Mouse (Mus musculus): ENCODE results near the gene Mrnip. TPM values are rescaled to one million over a fixed set of nuclear protein-coding genes. Genes with fewer than 3 reads are reported as not detected.

The Mrnip gene
- total RNA-seq, 2 experiments from 2014 or later, result 13.3 to 14.2 TPM

DNA sequence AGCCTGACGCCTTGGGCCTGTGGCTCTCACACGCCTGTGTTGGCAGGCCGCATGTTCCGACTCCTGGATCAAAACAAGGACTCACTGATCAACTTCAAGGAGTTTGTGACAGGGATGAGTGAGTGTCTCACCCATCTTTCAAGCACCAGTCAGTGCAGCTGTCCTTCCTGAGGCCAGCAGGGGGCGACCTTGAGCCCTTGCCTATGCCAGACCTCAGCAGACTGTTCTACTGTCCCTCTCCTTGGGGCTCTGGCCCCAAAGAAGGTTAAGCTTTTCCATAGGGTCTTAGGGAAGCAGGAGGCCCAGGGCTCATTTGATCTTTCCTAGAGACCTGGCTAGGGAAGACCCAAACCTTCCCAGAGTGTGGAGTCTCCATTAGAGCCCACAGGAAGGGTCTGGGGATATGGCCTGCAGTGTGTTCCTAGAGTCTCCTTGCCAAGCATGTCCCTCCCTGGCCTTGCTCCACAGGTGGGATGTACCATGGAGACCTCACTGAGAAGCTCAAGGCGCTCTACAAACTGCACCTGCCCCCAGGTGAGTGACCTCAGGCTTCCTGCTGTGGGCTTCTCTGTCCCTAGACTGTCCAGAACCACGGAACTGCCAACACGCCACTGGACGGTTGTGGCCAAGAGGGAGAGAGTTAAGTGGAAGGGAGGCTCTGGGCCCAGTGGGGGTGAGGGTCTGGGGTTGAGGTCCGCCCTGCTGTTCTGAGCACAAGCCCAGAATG lies 12.5 kb upstream of the Mrnip start:
- intact Hi-C loops (cut with DNase I), result loop anchor here (5.0 kb wide), 1 partner anchor 201 kb away; no protein-coding TSS in a partner anchor
- TF ChIP-seq CTCF (IDR thresholded peaks at IDR 0.05), result peak; percentile 80
- peak in 1 of 2 experiments; percentile 42 for DNase-seq (ENCODE audit: extremely low spot score in 1 of 2, low spot score in 2 of 2)

DNA sequence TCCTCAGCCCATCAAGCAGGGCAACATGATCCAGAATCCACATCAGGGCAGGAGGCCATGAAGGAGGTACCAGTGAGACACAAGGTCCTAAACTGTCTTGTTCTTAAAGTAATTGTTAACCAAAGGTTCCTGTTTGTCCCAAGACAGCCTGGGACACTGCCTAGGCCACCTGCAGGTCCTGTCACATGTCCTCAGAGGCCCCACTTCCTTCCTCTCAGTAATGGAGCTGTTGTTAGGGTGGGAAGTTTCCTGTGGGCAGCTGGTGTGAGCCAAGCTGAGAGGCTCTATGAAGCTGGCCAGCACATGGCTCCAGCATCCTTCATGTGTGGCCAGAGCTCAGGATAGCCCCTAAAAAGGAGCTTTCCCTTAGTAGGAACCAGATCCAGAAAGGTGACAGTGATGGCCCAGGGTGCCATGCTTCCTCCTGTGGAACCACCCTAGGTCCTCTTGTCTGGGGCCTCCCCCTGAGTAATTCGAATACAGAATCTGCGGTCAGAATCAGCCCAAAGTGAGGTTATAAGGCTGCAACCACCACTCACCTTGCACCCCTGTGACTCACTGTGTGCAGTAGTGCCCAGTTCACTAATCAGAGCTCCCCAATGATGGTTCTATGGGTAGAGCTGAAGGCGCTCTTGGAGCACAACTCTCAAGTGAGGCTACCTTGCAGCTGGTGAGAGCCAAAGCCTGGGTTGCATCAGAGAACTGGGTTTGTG lies 11.8 kb upstream of the Mrnip start:
- DNase-seq (ENCODE audit: extremely low spot score in 1 of 2, low spot score in 2 of 2), result no peak
- intact Hi-C loops (cut with DNase I), result loop anchor here (5.0 kb wide), 1 partner anchor 200 kb away; no protein-coding TSS in a partner anchor
- Histone ChIP-seq H3K4me3 (no peak overlapping the region), H3K27ac (no peak overlapping the region)
- no peak for TF ChIP-seq CTCF (IDR thresholded peaks at IDR 0.05)

More for the DNA sequence above, 12.5 kb upstream of the Mrnip start:
- H3K4me3 ChIP-seq, result no peak overlapping the region
- no peak overlapping the region for H3K27ac ChIP-seq

DNA sequence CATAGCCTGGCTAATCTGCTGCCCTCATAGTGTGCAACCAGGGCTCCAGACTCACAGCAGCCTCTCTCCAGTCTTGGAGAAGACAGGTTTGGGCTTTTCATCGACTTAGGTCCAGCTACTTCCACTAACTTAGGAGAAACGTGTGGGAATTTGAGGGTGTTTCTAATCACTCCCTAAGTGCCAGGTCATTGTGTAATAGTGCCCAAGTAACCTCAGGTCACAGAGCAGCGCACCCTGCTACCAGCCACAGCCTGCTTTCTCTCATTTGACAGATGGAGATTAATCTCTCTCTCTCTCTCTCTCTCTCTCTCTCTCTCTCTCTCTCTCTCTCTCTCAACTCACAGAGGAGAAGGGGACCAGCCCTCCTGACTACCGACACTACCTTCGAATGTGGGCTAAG lies 5.9 kb upstream of the Mrnip start:
- TF ChIP-seq CTCF (IDR thresholded peaks at IDR 0.05), result no peak
- H3K27ac ChIP-seq, result no peak overlapping the region
- no peak for DNase-seq (ENCODE audit: extremely low spot score in 1 of 2, low spot score in 2 of 2)
- intact Hi-C loops (cut with DNase I), result no loop called here
- no peak overlapping the region for H3K4me3 ChIP-seq

DNA sequence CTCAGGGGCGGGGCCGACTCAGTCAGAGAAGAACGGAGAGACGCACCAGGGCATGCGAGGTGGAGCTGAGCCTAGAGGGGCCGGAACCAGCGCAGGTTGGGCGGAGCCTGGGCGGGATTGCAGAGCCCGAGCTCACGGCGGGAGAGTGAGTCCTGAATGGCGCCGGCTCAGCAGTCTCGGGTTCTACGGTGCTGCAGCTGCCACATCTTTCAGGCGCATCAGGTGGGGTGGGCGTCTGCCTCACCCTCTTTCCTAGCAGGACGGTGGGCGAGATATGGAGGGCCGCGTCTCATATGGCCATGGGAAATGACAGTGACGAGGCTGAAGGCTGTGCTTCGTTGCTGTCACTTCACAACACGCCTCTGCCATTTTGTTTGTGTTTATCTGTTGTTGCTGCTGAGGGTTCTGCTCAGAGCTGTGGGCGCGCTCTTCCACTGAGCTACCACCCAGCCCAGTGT lies 515 bp downstream of the Mrnip start:
- no peak for TF ChIP-seq CTCF (IDR thresholded peaks at IDR 0.05)
- peak overlapping the region; percentile 70 for H3K27ac ChIP-seq
- intact Hi-C loops (cut with DNase I), result no loop called here
- peak; percentile 95 to 97 for DNase-seq (ENCODE audit: extremely low spot score in 1 of 2, low spot score in 2 of 2)
- peak overlapping the region; percentile 80 for H3K4me3 ChIP-seq

DNA sequence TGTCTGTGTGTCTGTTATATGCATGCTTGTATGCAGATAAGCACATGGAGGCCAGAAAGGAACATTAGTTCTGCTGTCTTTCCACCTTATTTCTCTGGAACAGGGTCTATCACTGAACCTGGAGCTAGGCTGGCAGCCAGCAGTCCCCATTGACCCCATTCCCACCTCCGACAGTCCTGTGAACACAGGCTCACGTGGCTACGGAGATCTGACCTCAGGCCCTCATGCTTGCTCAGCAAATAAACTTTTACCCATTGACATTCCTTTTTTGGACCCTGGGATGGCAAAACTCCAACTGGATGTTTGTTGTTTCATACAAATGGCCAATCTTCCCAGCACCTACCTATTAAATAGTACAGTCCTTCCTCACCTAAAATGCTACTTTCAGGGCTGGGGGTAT lies 2.1 kb downstream of the Mrnip start:
- no peak for DNase-seq (ENCODE audit: extremely low spot score in 1 of 2, low spot score in 2 of 2)
- no peak for TF ChIP-seq CTCF (IDR thresholded peaks at IDR 0.05)
- intact Hi-C loops (cut with DNase I), result no loop called here
- no peak overlapping the region; the same call in 1 of the 2 replicates for H3K27ac ChIP-seq
- no peak overlapping the region for H3K4me3 ChIP-seq

DNA sequence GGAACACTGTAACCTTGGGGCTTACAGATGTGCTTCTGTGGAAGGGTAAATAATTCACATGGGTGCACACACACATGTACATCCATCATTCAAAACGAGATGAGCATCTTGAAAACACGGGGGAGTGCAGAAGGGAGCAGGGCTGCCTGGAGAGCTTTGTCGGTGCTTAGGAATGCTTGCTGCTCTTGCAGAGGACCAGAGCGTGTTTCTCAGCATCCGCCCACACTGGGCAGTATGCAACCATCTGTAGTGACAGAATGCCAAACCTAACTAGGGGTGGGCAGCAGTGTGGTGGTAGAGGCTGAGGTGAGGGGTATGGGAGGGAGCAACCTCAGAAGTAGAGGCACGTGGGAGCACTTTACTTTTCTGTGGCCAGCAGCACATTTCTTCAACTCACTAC lies 2.9 kb downstream of the Mrnip start:
- peak overlapping the region; percentile 40; the same call in 1 of the 2 replicates for H3K27ac ChIP-seq
- no peak for DNase-seq (ENCODE audit: extremely low spot score in 1 of 2, low spot score in 2 of 2)
- intact Hi-C loops (cut with DNase I), result no loop called here
- H3K4me3 ChIP-seq, result no peak overlapping the region
- no peak for TF ChIP-seq CTCF (IDR thresholded peaks at IDR 0.05)

DNA sequence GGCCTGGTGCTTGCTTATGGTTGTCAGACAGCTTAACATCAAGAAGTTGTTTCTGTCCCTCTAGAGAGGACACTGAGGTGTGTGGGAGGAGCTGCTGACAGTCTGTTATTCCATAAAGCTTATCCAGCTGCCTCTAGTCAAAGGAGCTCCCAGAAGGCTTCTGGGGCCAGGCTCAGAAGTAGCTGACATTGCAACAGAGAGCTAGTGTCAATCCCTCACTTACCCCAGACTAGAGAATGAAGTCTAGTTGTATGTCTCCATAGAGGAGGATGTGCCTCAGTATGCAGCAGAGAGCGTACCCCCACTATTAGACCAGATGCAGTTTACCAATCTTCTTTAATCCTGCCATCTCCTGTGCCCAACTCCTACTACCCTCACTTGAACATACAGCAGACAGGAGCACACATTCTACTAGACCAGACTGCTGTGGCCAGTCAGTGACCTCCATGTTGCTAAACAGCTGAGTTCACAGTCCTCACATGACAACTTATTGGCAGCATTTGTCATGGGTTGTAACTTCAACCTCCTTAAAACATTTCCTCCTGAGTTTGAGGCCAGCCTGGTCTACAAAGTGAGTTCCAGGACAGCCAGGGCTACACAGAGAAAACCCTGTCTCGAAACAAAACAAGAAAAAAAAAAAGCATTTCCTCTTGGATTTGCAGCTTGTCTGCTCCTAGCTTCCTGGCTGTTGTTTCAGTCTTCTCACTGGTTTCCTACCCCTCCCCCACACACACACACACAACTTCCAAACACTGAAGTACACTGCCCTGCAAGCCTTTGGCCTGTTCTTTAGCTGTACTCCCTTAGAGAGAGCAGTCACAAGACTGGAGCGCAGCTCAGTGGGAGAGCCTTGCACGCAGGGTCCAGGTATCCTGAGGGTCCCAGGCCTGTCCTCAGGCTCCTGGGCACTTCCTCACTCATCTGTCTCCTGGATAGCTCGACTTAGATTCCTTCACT lies 4.6 kb downstream of the Mrnip start:
- intact Hi-C loops (cut with DNase I), result no loop called here
- no peak for DNase-seq (ENCODE audit: extremely low spot score in 1 of 2, low spot score in 2 of 2)

DNA sequence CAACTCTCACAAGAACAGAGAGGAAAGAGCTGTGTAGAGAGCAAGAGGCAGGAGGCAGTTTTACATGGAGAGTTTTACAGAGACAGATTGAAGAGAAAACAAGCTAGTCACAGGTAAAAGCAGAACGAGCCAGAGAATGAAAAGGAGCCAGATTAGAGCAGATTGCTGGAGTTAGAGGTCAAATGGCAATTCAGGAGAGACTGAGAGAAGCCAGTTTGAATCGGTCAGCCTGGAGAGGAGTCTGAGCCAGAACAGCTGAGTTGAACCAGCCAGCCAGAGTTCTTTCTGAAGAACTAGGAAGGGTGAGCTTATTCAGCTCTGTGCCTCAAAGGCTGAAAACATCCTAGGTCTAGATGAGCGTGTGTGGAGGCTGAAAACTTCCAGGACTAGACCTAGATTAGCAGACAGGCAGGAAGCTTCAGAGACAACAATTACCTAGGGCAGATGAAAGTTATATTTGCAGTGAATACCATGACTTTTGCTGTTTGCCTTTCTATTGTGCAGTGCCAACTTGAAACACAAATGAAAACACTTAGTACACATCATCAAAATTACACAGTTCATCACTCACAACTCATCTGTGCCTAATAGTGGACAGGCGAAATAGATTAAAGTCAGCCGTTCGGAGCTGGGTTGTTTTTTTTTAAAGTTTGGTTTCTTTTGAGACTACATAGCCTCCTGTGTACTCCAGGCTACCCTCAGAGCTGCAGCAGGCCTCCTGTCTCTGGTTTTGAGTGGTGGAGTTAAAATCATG lies 6.4 kb downstream of the Mrnip start:
- DNase-seq (ENCODE audit: extremely low spot score in 1 of 2, low spot score in 2 of 2), result no peak
- intact Hi-C loops (cut with DNase I), result no loop called here
- H3K4me3 ChIP-seq, result no peak overlapping the region
- no peak for TF ChIP-seq CTCF (IDR thresholded peaks at IDR 0.05)
- H3K27ac ChIP-seq, result no peak overlapping the region

More for the DNA sequence above, 4.6 kb downstream of the Mrnip start:
- Histone ChIP-seq H3K4me3 (no peak overlapping the region), H3K27ac (no peak overlapping the region)
- no peak for TF ChIP-seq CTCF (IDR thresholded peaks at IDR 0.05)

DNA sequence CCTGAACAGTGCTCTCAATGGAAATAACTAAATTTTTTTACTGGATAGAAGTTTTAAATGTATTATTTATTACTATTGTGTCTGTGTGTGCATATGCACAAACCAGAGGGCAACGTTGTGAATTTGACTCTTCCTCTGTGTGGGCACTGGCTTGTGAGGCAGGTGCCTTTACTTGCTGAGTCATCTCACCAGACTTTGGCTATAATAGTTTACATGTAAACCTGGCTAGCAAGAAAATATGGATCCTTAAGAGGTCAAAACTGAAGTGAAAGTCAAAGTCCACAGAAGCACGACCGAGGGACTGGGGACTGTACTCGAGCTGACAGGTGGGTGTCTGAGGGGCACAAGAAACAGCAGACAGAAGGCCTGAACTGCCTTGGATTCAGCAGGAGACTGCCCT lies 8.5 kb downstream of the Mrnip start:
- TF ChIP-seq CTCF (IDR thresholded peaks at IDR 0.05), result no peak
- intact Hi-C loops (cut with DNase I), result no loop called here
- DNase-seq (ENCODE audit: extremely low spot score in 1 of 2, low spot score in 2 of 2), result no peak
- H3K4me3 ChIP-seq, result no peak overlapping the region
- no peak overlapping the region for H3K27ac ChIP-seq

DNA sequence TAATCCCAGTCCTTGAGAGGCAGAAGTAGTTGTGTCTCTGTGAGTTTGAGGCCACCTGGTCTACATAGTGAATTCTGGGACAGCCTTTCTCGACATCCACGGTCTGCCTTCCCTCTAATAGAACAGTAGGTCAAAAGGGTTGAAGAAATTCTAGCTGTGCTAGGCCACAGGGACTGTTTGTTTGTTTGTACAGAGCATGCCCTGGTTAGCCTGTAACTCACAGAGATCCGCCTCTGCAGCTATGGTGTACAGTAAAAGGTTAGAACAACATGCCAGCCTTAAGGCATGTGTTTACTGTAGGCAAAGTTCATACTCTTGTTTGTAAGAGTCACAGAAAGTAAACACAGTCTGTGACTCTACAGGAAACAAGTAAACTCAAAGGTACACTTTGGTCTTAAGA lies 10.5 kb downstream of the Mrnip start:
- Histone ChIP-seq H3K4me3 (no peak overlapping the region), H3K27ac (no peak overlapping the region)
- intact Hi-C loops (cut with DNase I), result no loop called here
- no peak for DNase-seq (ENCODE audit: extremely low spot score in 1 of 2, low spot score in 2 of 2)
- no peak for TF ChIP-seq CTCF (IDR thresholded peaks at IDR 0.05)

DNA sequence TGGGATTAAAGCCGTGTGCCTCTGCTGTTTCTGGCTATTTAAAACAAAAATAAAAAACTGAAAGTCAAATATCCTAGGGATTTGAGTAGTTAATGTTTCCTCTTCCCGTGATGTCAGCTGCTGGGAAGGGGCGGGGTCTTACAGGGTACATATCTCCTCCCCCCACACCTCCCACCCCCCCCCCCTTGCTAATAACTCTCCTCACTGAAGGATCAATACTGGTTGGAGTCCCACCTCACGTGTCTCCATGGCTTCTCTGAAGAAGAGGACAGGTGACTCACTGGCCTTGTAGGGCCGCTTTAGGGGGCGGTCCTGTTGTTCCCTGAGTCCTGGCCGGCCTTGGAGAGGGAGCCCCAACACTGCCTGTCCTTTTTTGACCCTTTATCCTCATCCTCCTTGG lies 14.4 kb downstream of the Mrnip start:
- intact Hi-C loops (cut with DNase I), result no loop called here
- no peak for DNase-seq (ENCODE audit: extremely low spot score in 1 of 2, low spot score in 2 of 2)
- H3K4me3 ChIP-seq, result no peak overlapping the region
- TF ChIP-seq CTCF (IDR thresholded peaks at IDR 0.05), result no peak
- H3K27ac ChIP-seq, result no peak overlapping the region
